ENCODE assay signal across 8 mouse cellular contexts in the genomic region with DNA sequence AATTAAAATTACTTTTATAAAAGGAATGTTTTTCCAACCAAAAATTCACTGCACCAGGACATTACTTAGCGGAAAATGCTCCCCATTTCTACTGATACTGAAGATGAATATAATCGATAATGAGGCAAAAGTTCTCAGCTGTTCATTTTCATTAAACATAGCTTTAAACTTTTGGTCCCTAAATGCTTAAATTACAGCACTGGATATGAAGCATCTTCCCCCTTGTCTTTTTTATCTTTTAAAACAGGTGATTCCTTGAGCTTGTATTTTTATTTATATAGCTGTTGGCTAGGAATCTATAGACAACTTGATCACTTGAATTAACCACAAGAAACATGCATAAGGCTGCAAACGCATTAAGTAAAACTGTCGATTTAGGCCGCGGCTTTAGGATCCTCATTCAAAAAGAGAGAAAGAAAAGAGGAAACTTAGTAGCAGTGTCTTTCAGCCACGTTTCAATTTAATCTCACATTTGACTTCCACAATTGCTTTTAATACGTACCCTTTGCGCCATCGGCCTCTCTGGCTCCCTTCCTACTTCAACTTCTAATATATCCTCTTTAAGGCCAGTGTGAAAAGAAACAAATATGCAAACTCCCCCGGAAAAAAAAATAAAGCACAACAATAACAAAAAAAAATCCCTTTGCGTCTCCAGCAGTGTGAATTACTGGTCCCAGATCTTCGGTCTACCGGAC. TPM values are rescaled to one million over a fixed set of nuclear protein-coding genes. Genes with fewer than 3 reads are reported as not detected.
DNase-seq lines count a peak whose midpoint lies in the region; ATAC-seq and TF ChIP-seq lines count a peak whose summit lies in the region.

No protein-coding gene starts in this region.

- 4% methylated on average over 14 of the region's 14 CpGs for WGBS in kidney, postnatal 0 days
- WGBS in embryonic facial prominence, embryonic 12.5 days = under 1% methylated on average over 14 of the region's 14 CpGs
- under 1% methylated on average over 14 of the region's 14 CpGs for WGBS in intestine, embryonic 15.5 days
- WGBS in neural tube, embryonic 11.5 days = under 1% methylated on average over 14 of the region's 14 CpGs

- TF ChIP-seq CTCF in kidney, postnatal 0 days (IDR thresholded peaks at IDR 0.05; ENCODE audit: low read depth) = no peak

- peak overlapping the region; percentile 86 for H3K4me2 ChIP-seq in kidney, postnatal 0 days (ENCODE audit: low read length)
- peak overlapping the region; percentile 80 for H3K4me2 ChIP-seq in embryonic facial prominence, embryonic 12.5 days (replicated peaks)
- peak overlapping the region; percentile 80 for H3K4me2 ChIP-seq in intestine, embryonic 15.5 days (replicated peaks)
- peak overlapping the region; percentile 92 for H3K4me2 ChIP-seq in neural tube, embryonic 11.5 days (ENCODE audit: low read depth)

- H3K36me3 ChIP-seq in kidney, postnatal 0 days (ENCODE audit: insufficient read depth, low read length) = 0 out of 2 replicates have a peak, but pooled peaks cover 3% of the 10 kb centered on the region
- no peaks in the 10 kb centered on the region; the same call in 1 of the 2 replicates for H3K36me3 ChIP-seq in embryonic facial prominence, embryonic 12.5 days
- H3K36me3 ChIP-seq in intestine, embryonic 15.5 days = no peaks in the 10 kb centered on the region
- H3K36me3 ChIP-seq in neural tube, embryonic 11.5 days (ENCODE audit: control insufficient read depth, insufficient read depth, low read length) = no peaks in the 10 kb centered on the region; the same call in 1 of the 2 replicates

- H3K9me3 ChIP-seq in kidney, postnatal 0 days (replicated peaks; ENCODE audit: low read length) = no peaks in the 10 kb centered on the region
- no peaks in the 10 kb centered on the region for H3K9me3 ChIP-seq in embryonic facial prominence, embryonic 12.5 days
- no peaks in the 10 kb centered on the region for H3K9me3 ChIP-seq in intestine, embryonic 15.5 days
- H3K9me3 ChIP-seq in neural tube, embryonic 11.5 days (ENCODE audit: control insufficient read depth, low read length) = no peaks in the 10 kb centered on the region

- peaks cover 6% of the 10 kb centered on the region; the same call in 1 of the 2 replicates for H3K4me1 ChIP-seq in kidney, postnatal 0 days (replicated peaks; ENCODE audit: insufficient read depth, low read length)
- H3K4me1 ChIP-seq in embryonic facial prominence, embryonic 12.5 days = peaks cover 16% of the 10 kb centered on the region
- H3K4me1 ChIP-seq in intestine, embryonic 15.5 days (replicated peaks) = peaks cover 10% of the 10 kb centered on the region
- H3K4me1 ChIP-seq in neural tube, embryonic 11.5 days (ENCODE audit: control insufficient read depth, insufficient read depth, low read length) = peaks cover 26% of the 10 kb centered on the region

- H3K4me3 ChIP-seq in kidney, postnatal 0 days (replicated peaks; ENCODE audit: low read depth, low read length) = peak overlapping the region; percentile 84
- peak overlapping the region; percentile 65 for H3K4me3 ChIP-seq in embryonic facial prominence, embryonic 12.5 days
- H3K4me3 ChIP-seq in intestine, embryonic 15.5 days (replicated peaks) = peak overlapping the region; percentile 70
- peak overlapping the region; percentile 89 for H3K4me3 ChIP-seq in neural tube, embryonic 11.5 days (ENCODE audit: low read depth, low read length)

- H3K9ac ChIP-seq in kidney, postnatal 0 days (ENCODE audit: low read depth, low read length) = peak overlapping the region; percentile 93
- H3K9ac ChIP-seq in embryonic facial prominence, embryonic 12.5 days = peak overlapping the region; percentile 94
- H3K9ac ChIP-seq in intestine, embryonic 15.5 days = peak overlapping the region; percentile 93
- peak overlapping the region; percentile 99 for H3K9ac ChIP-seq in neural tube, embryonic 11.5 days (ENCODE audit: low read length)

- no peaks in the 10 kb centered on the region for H3K27me3 ChIP-seq in kidney, postnatal 0 days (ENCODE audit: insufficient read depth, low read length)
- peaks cover 12% of the 10 kb centered on the region for H3K27me3 ChIP-seq in embryonic facial prominence, embryonic 12.5 days
- no peaks in the 10 kb centered on the region for H3K27me3 ChIP-seq in intestine, embryonic 15.5 days (replicated peaks)
- H3K27me3 ChIP-seq in neural tube, embryonic 11.5 days (ENCODE audit: control insufficient read depth, insufficient read depth, low read length) = no peaks in the 10 kb centered on the region

- intact Hi-C loops in left cerebral cortex, postnatal 4 days (cut with DNase I) = loop anchor here (2.0 to 5.0 kb wide), 2 partner anchors 139 to 1741 kb away; no protein-coding TSS in a partner anchor

- ATAC-seq in kidney, postnatal 0 days (replicated peaks; ENCODE audit: low FRiP score, low read depth) = no peak
- no peak for ATAC-seq in embryonic facial prominence, embryonic 12.5 days (ENCODE audit: insufficient number of reproducible peaks, insufficient read depth, low FRiP score, low TSS enrichment)
- no peak for ATAC-seq in intestine, embryonic 15.5 days
- ATAC-seq in neural tube, embryonic 11.5 days (ENCODE audit: insufficient read depth, low FRiP score, low TSS enrichment) = no peak

- DNase-seq in kidney, postnatal 0 days (ENCODE audit: low spot score) = no peak
- DNase-seq in kidney, adult 11 months = no peak
- no peak for DNase-seq in neural tube, embryonic 11.5 days (ENCODE audit: low spot score)
- no peak for DNase-seq in left cerebral cortex, postnatal 4 days
- DNase-seq in testis, postnatal 10 days (ENCODE audit: low spot score) = no peak
- DNase-seq in spleen, adult 18-20 months = no peak

- peak overlapping the region; percentile 97 for H3K27ac ChIP-seq in kidney, postnatal 0 days
- H3K27ac ChIP-seq in embryonic facial prominence, embryonic 12.5 days = peak overlapping the region; percentile 99
- peak overlapping the region; percentile 99 for H3K27ac ChIP-seq in intestine, embryonic 15.5 days
- H3K27ac ChIP-seq in neural tube, embryonic 11.5 days (ENCODE audit: low read depth, low read length) = peak overlapping the region; percentile 98

RNA-seq across cellular contexts. Expression of a gene that starts 0.9 kb away (rescaled TPM):
- polyA plus RNA-seq in kidney, postnatal 0 days (2015; fragmentation: Nextera tagmentation; extraction: Ambion mirVana) = 59.0 and 66.7 TPM in 2 replicates
- polyA plus RNA-seq in embryonic facial prominence, embryonic 12.5 days (2016; fragmentation: Nextera tagmentation; extraction: Ambion mirVana) = 108 and 113 TPM in 2 replicates
- polyA plus RNA-seq in intestine, embryonic 15.5 days (2015; fragmentation: Nextera tagmentation; extraction: Ambion mirVana) = 106 and 112 TPM in 2 replicates
- 183 and 189 TPM in 2 replicates for polyA plus RNA-seq in neural tube, embryonic 11.5 days (2014; fragmentation: Nextera tagmentation; extraction: Ambion mirVana)
- 1 to 10 TPM; 9.1 to 9.7 TPM for total RNA-seq in left cerebral cortex, postnatal 4 days (2021)
